Mouse (Mus musculus): ENCODE data around the gene Gm28919.
"Not testable (repeated sequence)": the region's sequence is repeated elsewhere in the genome, so short reads cannot be mapped to it uniquely, and the experiment has no call there.

Gene Gm28919

GRCm38 (mm10) chrY:6583246-6583645 is at the start of gene Gm28919:
Gm28919 (plus strand) TSS chrY:6583546.
- not testable (repeated sequence) for DNase-seq (ENCODE audit: low spot score)

Data from embryo, embryonic 10.5 days (tissue).